Mouse (Mus musculus): ENCODE measurements at regions not wholly inside any gene's neighbourhood (a gene's known extent, or its start where the extent isn't known, plus 50 kb on each side); places are given as distances from the start of the nearest gene placed in this dataset.

- no peaks in the 10 kb centered on the region for H3K79me2 ChIP-seq (ENCODE audit: control insufficient read depth, insufficient read depth, low read length, poor library complexity)
- no peak overlapping the region for H3K27ac ChIP-seq (ENCODE audit: control insufficient read depth, low read depth, low read length)
- no peak overlapping the region for H3K9ac ChIP-seq (ENCODE audit: control insufficient read depth, low read depth, low read length, poor library complexity, severe bottlenecking)
- H3K36me3 ChIP-seq (ENCODE audit: control insufficient read depth in 1 of 2, insufficient read depth in 2 of 2, low read length in 2 of 2) = peaks cover 0 to 10% of the 10 kb centered on the region in 2 experiments; a peak in 2 of 4 replicates
- peaks cover 2 to 10% of the 10 kb centered on the region in 2 experiments; a peak in 3 of 4 replicates for H3K4me1 ChIP-seq (ENCODE audit: control insufficient read depth in 1 of 2, insufficient read depth in 2 of 2, low read length in 2 of 2)
- TF ChIP-seq GATA1 (IDR thresholded peaks at IDR 0.05; ENCODE audit: low read depth, low read length) (peak; percentile 57), UBTF (IDR thresholded peaks at IDR 0.05; ENCODE audit: borderline replicate concordance, insufficient read depth, low read depth, low read length) (no peak), MYC (IDR thresholded peaks at IDR 0.05; ENCODE audit: low read depth, low read length) (no peak), BHLHE40 (IDR thresholded peaks at IDR 0.05; ENCODE audit: borderline replicate concordance, low read depth, low read length) (no peak), EP300 (IDR thresholded peaks at IDR 0.05; ENCODE audit: low read depth in 1 of 2, low read length in 2 of 2) (peak; percentile 27 to 43; a peak in 1 of 4 replicates), POLR2A (IDR thresholded peaks at IDR 0.05; ENCODE audit: control insufficient read depth in 1 of 2, insufficient read depth in 1 of 2, low read depth in 1 of 2, low read length in 2 of 2, poor library complexity in 1 of 2) (no peak), ZNF384 (IDR thresholded peaks at IDR 0.05; ENCODE audit: low read depth, low read length) (peak; percentile 54), GABPA (IDR thresholded peaks at IDR 0.05; ENCODE audit: low read depth, low read length) (no peak), ZMIZ1 (IDR thresholded peaks at IDR 0.05; ENCODE audit: low read depth, low read length) (no peak), USF1 (IDR thresholded peaks at IDR 0.05; ENCODE audit: low read depth, low read length) (no peak), MAX (IDR thresholded peaks at IDR 0.05; ENCODE audit: low read length) (no peak)
- peak; percentile 30 for DNase-seq (ENCODE audit: low read depth, low spot score)
- H3K4me3 ChIP-seq (ENCODE audit: control insufficient read depth in 1 of 2, insufficient read depth in 1 of 2, low read depth in 2 of 2, low read length in 2 of 2) = peak overlapping the region in 1 of 2 experiments; percentile 17; a peak in 1 of 4 replicates
- no peaks in the 10 kb centered on the region for H3K27me3 ChIP-seq (ENCODE audit: control insufficient read depth in 1 of 2, insufficient read depth in 2 of 2, low read length in 2 of 2)
- H3K9me3 ChIP-seq (replicated peaks; ENCODE audit: insufficient read depth, low read length) = no peaks in the 10 kb centered on the region
These were observed 98.2 kb downstream of the Il20rb start for GRCm38 (mm10) chr9:100388393-100388792.

GRCm38 (mm10) chr9:100387171-100387685 lies 99.4 kb downstream of the Il20rb start:
- peaks cover 0 to 7% of the 10 kb centered on the region in 2 experiments; a peak in 2 of 4 replicates for H3K36me3 ChIP-seq (ENCODE audit: control insufficient read depth in 1 of 2, insufficient read depth in 2 of 2, low read length in 2 of 2)
- DNase-seq (ENCODE audit: low read depth, low spot score) = no peak
- H3K27me3 ChIP-seq (ENCODE audit: control insufficient read depth in 1 of 2, insufficient read depth in 2 of 2, low read length in 2 of 2) = no peaks in the 10 kb centered on the region
- no peaks in the 10 kb centered on the region for H3K9me3 ChIP-seq (replicated peaks; ENCODE audit: insufficient read depth, low read length)
- H3K79me2 ChIP-seq (ENCODE audit: control insufficient read depth, insufficient read depth, low read length, poor library complexity) = no peaks in the 10 kb centered on the region
- H3K9ac ChIP-seq (ENCODE audit: control insufficient read depth, low read depth, low read length, poor library complexity, severe bottlenecking) = no peak overlapping the region
- no peak overlapping the region for H3K27ac ChIP-seq (ENCODE audit: control insufficient read depth, low read depth, low read length)
- no peak for TF ChIP-seq GABPA (IDR thresholded peaks at IDR 0.05; ENCODE audit: low read depth, low read length)
- no peak for TF ChIP-seq ZC3H11A (IDR thresholded peaks at IDR 0.05; ENCODE audit: low read depth, low read length)
- TF ChIP-seq KAT2A (conservative IDR thresholded peaks at IDR 0.05; ENCODE audit: low read depth, low read length) = no peak
- no peak for TF ChIP-seq RCOR1 (IDR thresholded peaks at IDR 0.05; ENCODE audit: low read depth, low read length)
- no peak for TF ChIP-seq TCF12 (IDR thresholded peaks at IDR 0.05; ENCODE audit: low read depth, low read length)
- no peak for TF ChIP-seq MYB (IDR thresholded peaks at IDR 0.05; ENCODE audit: low read depth, low read length)
- TF ChIP-seq POLR2A (IDR thresholded peaks at IDR 0.05; ENCODE audit: control insufficient read depth in 1 of 2, insufficient read depth in 1 of 2, low read depth in 1 of 2, low read length in 2 of 2, poor library complexity in 1 of 2) = no peak
- no peak for TF ChIP-seq MAFK (IDR thresholded peaks at IDR 0.05; ENCODE audit: borderline replicate concordance, low read depth, low read length)
- no peak for TF ChIP-seq BHLHE40 (IDR thresholded peaks at IDR 0.05; ENCODE audit: borderline replicate concordance, low read depth, low read length)
- TF ChIP-seq NELFE (IDR thresholded peaks at IDR 0.05; ENCODE audit: low read depth, low read length) = no peak
- no peak for TF ChIP-seq SMC3 (IDR thresholded peaks at IDR 0.05; ENCODE audit: low read depth, low read length)
- no peak for TF ChIP-seq MAX (IDR thresholded peaks at IDR 0.05; ENCODE audit: low read length)
- no peak for TF ChIP-seq GATA1 (IDR thresholded peaks at IDR 0.05; ENCODE audit: low read depth, low read length)
- TF ChIP-seq USF2 (IDR thresholded peaks at IDR 0.05; ENCODE audit: borderline replicate concordance in 1 of 2, insufficient read depth in 1 of 2, low read depth in 1 of 2, low read length in 2 of 2) = no peak
- TF ChIP-seq POLR2AphosphoS2 (IDR thresholded peaks at IDR 0.05; ENCODE audit: low read length) = no peak
- no peak for TF ChIP-seq ELF1 (IDR thresholded peaks at IDR 0.05; ENCODE audit: low read depth, low read length)
- TF ChIP-seq USF1 (IDR thresholded peaks at IDR 0.05; ENCODE audit: low read depth, low read length) = no peak
- no peak for TF ChIP-seq ZMIZ1 (IDR thresholded peaks at IDR 0.05; ENCODE audit: low read depth, low read length)
- no peak for TF ChIP-seq JUND (IDR thresholded peaks at IDR 0.05; ENCODE audit: low read depth, low read length)
- TF ChIP-seq E2F4 (IDR thresholded peaks at IDR 0.05; ENCODE audit: borderline replicate concordance, low read depth, low read length) = no peak
- no peak overlapping the region for H3K4me3 ChIP-seq (ENCODE audit: control insufficient read depth in 1 of 2, insufficient read depth in 1 of 2, low read depth in 2 of 2, low read length in 2 of 2)
- H3K4me1 ChIP-seq (ENCODE audit: control insufficient read depth in 1 of 2, insufficient read depth in 2 of 2, low read length in 2 of 2) = peaks cover 0 to 10% of the 10 kb centered on the region in 2 experiments; a peak in 3 of 4 replicates
